Mouse (Mus musculus) frontal cortex, adult 2 months (tissue): ENCODE data around the gene Ankrd13c. TPM values are rescaled to one million over a fixed set of nuclear protein-coding genes. Genes with fewer than 3 reads are reported as not detected.

Experiments used
- DNase-seq, 2 experiments: peaks; one replicate each; pipeline ENCODE4 v3.0.0; 2022; ENCODE audit warnings: low spot score in 1 of 2; ENCODE audit errors: extremely low spot score in 1 of 2
- polyA plus RNA-seq: library from polyadenylated mRNA; depleted of rRNA; stranded (reverse); fragments of >200 nt; gene quantifications from 2 replicates; pipeline ENCODE4 v1.2.3, GENCODE M21; 2012

Gene Ankrd13c
- polyA plus RNA-seq, 1 experiment = 51.2 TPM

DNA sequence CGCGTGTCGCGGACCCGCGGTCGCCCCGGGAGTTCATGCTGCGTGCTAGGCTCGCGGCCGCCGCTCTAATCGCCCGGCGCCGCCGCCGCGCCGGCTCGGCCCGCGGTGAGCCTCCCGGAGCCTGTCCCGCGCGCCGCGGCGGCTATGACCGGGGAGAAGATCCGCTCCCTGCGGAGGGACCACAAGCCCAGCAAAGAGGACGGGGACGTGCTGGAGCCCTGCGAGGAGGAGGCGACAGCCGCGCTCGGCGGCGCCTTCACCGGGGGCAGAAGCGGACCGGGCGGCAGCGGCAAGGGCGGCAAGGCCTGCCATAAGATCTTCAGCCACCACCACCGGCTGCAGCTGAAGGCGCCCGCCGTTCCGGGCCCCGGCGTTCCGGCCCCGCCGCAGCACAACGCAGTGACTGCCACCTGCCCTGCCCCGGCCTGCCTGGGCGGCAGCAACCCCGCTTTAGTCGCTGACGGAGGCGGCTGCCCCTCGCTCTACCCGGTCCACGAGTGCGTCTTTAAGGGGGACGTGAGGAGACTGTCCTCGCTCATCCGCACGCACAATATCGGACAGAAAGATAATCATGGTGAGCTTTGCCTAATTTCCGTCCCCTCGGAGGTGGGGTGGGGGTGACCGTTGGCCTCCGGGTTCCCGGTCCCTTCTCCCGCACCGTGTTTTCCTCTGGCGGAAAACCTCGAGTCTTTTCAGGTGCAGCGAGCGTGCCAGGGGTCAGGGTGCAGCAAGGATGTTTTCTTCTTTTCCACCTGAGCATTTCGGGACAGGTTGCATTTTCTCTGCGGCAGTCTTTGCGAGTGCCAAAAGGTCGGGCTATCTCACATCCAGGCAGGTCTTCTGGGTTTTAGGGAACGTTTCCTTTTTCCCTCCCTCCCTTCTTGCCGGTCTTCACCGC is 593 bp downstream of the Ankrd13c start:
- peak in 1 of 2 experiments; percentile 28 for DNase-seq

GRCm38 (mm10) chr3:157952716-157953115 is 5.7 kb downstream of the Ankrd13c start:
- DNase-seq = no peak

GRCm38 (mm10) chr3:157955466-157955865 is 8.4 kb downstream of the Ankrd13c start:
- no peak for DNase-seq

DNA sequence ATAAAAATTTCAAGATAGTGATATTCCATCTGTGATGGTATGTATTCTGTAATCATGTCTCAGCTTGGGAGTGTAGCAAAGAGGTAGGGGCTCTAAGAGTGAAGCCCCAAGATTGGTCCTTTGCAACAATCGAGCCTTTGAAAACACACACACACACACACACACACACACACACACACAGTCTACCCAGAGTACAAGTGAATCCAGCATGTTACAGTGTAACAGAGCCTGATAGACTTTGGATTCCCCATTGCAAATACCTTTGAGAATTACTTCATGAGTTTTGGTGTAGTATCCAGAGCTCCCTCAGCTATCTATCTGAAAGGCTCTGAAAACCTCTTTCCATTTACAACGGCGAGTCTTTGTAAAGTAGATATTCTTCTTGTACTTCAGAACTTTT is 9.2 kb downstream of the Ankrd13c start:
- no peak for DNase-seq

GRCm38 (mm10) chr3:157957320-157957719 is 10.3 kb downstream of the Ankrd13c start:
- no peak for DNase-seq

- no peak for DNase-seq
Measured at GRCm38 (mm10) chr3:157971151-157971550, 24.1 kb downstream of the Ankrd13c start.

GRCm38 (mm10) chr3:157973236-157973635 is 26.2 kb downstream of the Ankrd13c start:
- no peak for DNase-seq

DNA sequence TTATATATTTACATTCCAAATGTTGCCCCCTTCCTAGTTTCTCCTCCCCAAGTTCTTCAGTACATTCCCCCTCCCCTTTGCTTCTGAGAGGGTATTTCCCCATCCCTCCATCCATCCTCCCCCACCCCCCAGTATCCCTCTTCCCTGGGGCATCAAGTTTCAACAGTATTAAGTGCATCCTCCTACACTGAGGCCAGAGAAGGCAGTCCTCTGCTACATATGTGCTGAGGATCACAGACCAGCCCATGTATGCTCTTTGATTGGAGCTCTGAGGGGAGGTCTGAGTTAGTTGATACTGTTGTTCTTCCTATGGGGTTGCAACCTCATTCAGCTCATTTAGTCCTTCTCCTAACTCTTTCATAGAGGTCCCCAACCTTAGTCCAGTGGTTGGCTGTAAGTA is 32.6 kb downstream of the Ankrd13c start:
- DNase-seq = no peak

- DNase-seq = no peak
Measured at GRCm38 (mm10) chr3:157993322-157993721, 46.3 kb downstream of the Ankrd13c start.

GRCm38 (mm10) chr3:157995726-157996125 is 48.7 kb downstream of the Ankrd13c start:
- no peak for DNase-seq

DNA sequence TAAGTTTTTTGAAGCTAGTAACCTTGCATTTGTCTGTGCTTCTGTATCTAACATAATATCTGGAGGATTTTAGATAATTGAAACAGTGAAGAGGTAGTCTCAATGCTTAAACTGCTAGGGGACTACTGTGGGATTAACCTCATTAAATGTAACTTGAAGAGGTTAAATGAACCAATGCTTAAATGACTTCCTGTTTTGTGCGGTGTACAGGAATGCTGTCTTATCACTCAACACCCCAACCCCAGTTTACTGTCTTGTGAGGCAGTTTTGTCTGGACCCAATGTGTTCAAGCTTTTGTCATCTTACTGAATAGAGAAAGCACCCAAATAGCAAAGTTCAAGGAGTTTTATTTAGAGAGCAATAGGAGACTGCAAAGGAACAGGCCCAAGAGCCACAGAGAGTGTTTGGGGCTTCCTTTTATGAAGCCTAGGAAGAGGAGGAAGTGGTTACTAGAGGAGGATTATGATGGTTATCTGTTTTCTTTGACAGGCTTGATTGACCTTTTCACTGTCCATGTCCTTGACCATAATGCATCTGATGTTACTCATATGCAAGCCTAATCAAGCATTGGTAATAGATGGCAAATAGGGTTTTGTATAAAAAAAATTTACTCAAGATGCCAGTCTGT is 51.8 kb downstream of the Ankrd13c start:
- no peak for DNase-seq

GRCm38 (mm10) chr3:158008647-158009046 is 61.6 kb downstream of the Ankrd13c start:
- no peak for DNase-seq

- peak in 1 of 2 experiments; percentile 38 for DNase-seq
Measured at GRCm38 (mm10) chr3:158009762-158010320, 62.8 kb downstream of the Ankrd13c start.

DNA sequence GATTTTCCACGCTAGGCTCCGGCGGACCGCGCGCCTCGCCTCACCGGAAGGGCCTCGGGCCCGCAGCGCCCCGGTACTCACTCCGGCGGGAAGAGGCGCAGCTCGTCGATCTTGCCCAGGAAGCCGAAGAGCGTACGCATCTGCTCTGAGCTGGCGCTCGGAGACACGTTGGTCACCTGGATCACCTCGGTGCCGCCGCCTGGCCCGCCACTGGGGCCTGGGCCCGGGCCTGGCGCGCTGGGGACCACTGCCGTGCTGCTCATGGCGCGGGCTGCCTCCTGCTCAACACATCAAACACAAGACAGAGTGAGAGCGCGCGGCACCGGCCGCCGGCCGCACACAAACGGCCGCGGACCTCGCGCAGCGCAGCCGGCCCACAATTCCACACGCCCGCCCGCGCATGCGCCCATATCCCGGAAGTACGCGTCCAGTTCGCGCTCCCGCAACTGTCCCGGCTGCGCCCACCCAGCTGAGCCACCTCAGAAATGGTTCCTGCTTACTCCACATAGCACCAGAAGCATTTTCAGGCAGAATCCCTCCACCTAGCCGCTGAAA is 84.4 kb downstream of the Ankrd13c start:
- DNase-seq = peak; percentile 75 to 90

DNA sequence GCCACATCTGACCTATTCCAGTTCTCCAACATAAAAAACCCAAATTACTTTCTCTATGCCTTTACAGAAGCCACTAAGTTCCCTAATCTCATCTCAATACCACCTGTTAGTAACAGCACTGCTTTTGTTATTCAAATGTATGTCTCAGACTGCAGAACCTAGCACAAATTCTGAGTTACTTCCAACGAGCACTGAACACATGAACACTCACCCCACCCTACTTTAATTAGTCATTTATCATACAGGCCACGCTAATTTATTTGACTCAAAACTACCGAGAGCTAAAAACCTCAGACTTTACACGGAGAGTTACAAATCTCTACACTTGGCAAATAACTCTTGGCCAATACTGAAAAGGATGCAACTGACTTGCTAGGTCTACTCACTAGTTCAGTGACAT is 85.1 kb downstream of the Ankrd13c start:
- DNase-seq = no peak

DNA sequence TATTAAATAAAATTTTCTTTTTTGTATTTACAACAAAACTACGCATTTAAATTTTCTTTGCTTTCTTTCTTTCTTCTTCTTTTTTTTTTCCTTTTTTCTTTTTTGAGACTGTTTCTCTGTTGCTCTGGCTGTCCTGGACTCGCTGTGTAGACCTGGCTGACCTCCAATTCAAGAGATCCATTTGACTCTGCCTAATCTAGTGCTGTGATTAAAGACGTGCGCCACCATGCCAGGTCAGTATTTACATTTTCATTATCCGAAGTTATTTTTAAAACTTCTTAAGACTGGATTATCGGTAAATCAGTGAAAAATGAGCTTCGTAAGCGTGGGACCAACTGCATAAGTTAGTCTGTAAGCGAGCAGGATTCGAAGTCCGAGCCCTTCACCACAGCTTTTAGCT is 88.8 kb downstream of the Ankrd13c start:
- peak in 1 of 2 experiments; percentile 14 for DNase-seq

GRCm38 (mm10) chr3:158036329-158036988 is 89.4 kb downstream of the Ankrd13c start, which contains the start of the genes Srsf11 and Lrrc40:
Gene Srsf11 (minus strand): TSS chr3:158036639.
Gene Lrrc40 (plus strand): TSS chr3:158036662.
- DNase-seq = peak; percentile 90 to 98

- DNase-seq = no peak
Measured at GRCm38 (mm10) chr3:158038106-158038505, 91.1 kb downstream of the Ankrd13c start.

- no peak for DNase-seq
Measured at GRCm38 (mm10) chr3:158040755-158041154, 93.7 kb downstream of the Ankrd13c start.

DNA sequence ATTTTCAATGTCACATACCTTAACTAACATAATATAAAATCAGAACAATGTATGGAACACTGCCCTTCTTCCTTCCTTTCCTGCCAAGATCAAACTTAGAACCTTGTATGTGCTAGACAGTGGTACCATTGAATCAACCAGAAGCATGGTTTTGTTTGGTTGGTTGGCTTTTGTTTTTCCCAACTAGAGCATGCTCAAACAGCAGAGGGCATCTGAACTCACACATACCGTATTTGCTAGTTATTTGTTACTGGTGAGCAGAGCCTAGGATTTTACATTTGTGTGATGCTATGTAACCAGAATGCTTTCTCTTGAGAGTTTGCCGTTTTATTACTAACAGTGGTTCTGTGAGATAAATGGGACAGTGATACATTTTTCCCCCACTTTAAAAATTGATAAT is 102.5 kb downstream of the Ankrd13c start:
- DNase-seq = no peak
